Mouse (Mus musculus) erythroblast, embryonic 14.5 days (primary cell): ENCODE measurements around the gene Ap2b1.

ENCODE experiments used
- GATA1 ChIP-seq: IDR thresholded peaks from 2 replicates; pipeline ENCODE4 v1.6.1; 2012; ENCODE audit warnings: low read length, inconsistent platforms, mixed read lengths
- TAL1 ChIP-seq: IDR thresholded peaks from 3 replicates; pipeline ENCODE4 v1.6.1; 2012; ENCODE audit warnings: low read length, inconsistent platforms, mixed read lengths

DNA sequence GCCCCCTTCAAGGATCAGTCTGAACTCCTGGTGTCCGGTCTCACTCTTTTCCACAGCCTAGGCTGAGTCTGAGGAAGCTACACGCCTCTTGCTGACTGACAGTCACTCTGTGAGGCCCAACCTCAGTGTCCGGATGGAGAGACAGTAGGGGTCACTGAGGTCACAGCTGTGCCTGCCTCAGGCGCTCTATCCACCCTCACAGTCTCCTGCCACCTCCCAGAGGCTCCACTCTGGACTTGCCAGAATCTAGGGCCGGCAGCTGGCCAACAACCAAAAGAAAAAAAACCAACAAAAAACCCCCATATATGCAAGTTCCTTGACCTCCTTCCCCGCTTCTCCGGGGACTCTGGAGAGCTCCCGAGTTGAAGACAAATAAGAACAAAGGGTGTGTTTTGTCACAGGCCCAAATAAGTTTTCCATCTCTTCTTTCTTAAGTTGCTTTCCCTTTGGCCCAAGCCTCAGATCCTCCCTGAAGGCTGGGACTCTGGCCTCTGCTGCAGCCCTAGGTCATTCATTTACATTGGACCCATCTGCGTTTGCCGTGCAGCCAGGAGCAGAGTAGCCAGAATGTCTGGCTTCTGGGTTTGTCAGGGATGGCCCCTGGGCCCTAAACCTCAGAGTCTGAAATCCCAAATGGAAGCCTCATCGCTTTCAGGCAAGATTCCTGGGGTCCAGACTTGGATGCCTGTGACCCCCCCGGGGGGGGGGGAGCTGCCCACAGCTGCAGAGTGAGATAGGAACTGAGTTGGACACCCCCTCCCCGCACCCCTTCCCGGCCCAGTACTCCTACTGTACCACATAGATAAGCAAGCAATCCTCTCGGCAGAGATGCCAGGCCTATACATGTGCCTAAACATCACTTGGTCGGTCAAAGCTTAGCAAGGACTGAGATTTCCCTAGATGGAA is 149.4 kb downstream of the Ap2b1 start:
- TF ChIP-seq TAL1 (no peak), GATA1 (no peak)
